Mouse (Mus musculus): ENCODE results near the gene Ubn2. TPM values are rescaled to one million over a fixed set of nuclear protein-coding genes. Genes with fewer than 3 reads are reported as not detected.

Ubn2 gene
- polyA plus RNA-seq, 1 experiment from 2014 or later = 29.8 TPM

GRCm38 (mm10) chr6:38495641-38496040 lies 61.9 kb downstream of the Ubn2 start:
- no peak overlapping the region for H3K27ac ChIP-seq
- no peak overlapping the region for H3K9ac ChIP-seq
- H3K4me3 ChIP-seq = no peak overlapping the region
- ATAC-seq (ENCODE audit: low FRiP score) = no peak
- peaks cover 52% of the 10 kb centered on the region for H3K36me3 ChIP-seq
- no peaks in the 10 kb centered on the region for H3K9me3 ChIP-seq (replicated peaks)
- no peaks in the 10 kb centered on the region for H3K4me1 ChIP-seq
- H3K27me3 ChIP-seq = no peaks in the 10 kb centered on the region
- no peak overlapping the region for H3K4me2 ChIP-seq (replicated peaks)
- 62% methylated on average over 4 of the region's 4 CpGs for WGBS

GRCm38 (mm10) chr6:38512096-38512495 lies 78.3 kb downstream of the Ubn2 start:
- no peaks in the 10 kb centered on the region for H3K4me1 ChIP-seq
- H3K4me3 ChIP-seq = no peak overlapping the region
- 0 out of 2 replicates have a peak, but pooled peaks cover 1% of the 10 kb centered on the region for H3K36me3 ChIP-seq
- no peaks in the 10 kb centered on the region for H3K9me3 ChIP-seq (replicated peaks)
- no peak for ATAC-seq (ENCODE audit: low FRiP score)
- no peak overlapping the region for H3K27ac ChIP-seq
- no peak overlapping the region for H3K4me2 ChIP-seq (replicated peaks)
- no peak overlapping the region for H3K9ac ChIP-seq
- no peaks in the 10 kb centered on the region for H3K27me3 ChIP-seq
- WGBS = 94% methylated on average over 1 of the region's 1 CpGs

GRCm38 (mm10) chr6:38512830-38513229 lies 79.1 kb downstream of the Ubn2 start:
- Histone ChIP-seq H3K9ac (no peak overlapping the region), H3K4me3 (no peak overlapping the region), H3K4me1 (no peaks in the 10 kb centered on the region), H3K27me3 (no peaks in the 10 kb centered on the region), H3K27ac (no peak overlapping the region), H3K36me3 (no peaks in the 10 kb centered on the region), H3K9me3 (replicated peaks) (no peaks in the 10 kb centered on the region), H3K4me2 (replicated peaks) (no peak overlapping the region)
- ATAC-seq (ENCODE audit: low FRiP score) = no peak

GRCm38 (mm10) chr6:38515201-38515600 lies 81.5 kb downstream of the Ubn2 start:
- 89% methylated on average over 4 of the region's 4 CpGs for WGBS
- Histone ChIP-seq H3K4me1 (no peaks in the 10 kb centered on the region), H3K4me3 (no peak overlapping the region), H3K27me3 (no peaks in the 10 kb centered on the region), H3K9ac (no peak overlapping the region), H3K27ac (no peak overlapping the region), H3K9me3 (replicated peaks) (no peaks in the 10 kb centered on the region), H3K36me3 (peaks cover 4% of the 10 kb centered on the region; the same call in 1 of the 2 replicates), H3K4me2 (replicated peaks) (no peak overlapping the region)
- ATAC-seq (ENCODE audit: low FRiP score) = no peak

- H3K9me3 ChIP-seq (replicated peaks) = no peaks in the 10 kb centered on the region
- H3K4me2 ChIP-seq (replicated peaks) = no peak overlapping the region
- H3K27me3 ChIP-seq = no peaks in the 10 kb centered on the region
- H3K4me3 ChIP-seq = no peak overlapping the region
- 40% methylated on average over 8 of the region's 8 CpGs for WGBS
- no peaks in the 10 kb centered on the region for H3K4me1 ChIP-seq
- no peak overlapping the region for H3K27ac ChIP-seq
- no peak overlapping the region for H3K9ac ChIP-seq
- H3K36me3 ChIP-seq = peaks cover 7% of the 10 kb centered on the region; the same call in 1 of the 2 replicates
- no peak for ATAC-seq (ENCODE audit: low FRiP score)
These were observed 90.1 kb downstream of the Ubn2 start for GRCm38 (mm10) chr6:38523851-38524250.

- H3K4me3 ChIP-seq = no peak overlapping the region
- H3K4me2 ChIP-seq (replicated peaks) = no peak overlapping the region
- no peak for ATAC-seq (ENCODE audit: low FRiP score)
- H3K9me3 ChIP-seq (replicated peaks) = no peaks in the 10 kb centered on the region
- H3K4me1 ChIP-seq = peaks cover 13% of the 10 kb centered on the region
- H3K36me3 ChIP-seq = no peaks in the 10 kb centered on the region
- no peaks in the 10 kb centered on the region for H3K27me3 ChIP-seq
- 62% methylated on average over 5 of the region's 5 CpGs for WGBS
- H3K9ac ChIP-seq = no peak overlapping the region
- H3K27ac ChIP-seq = no peak overlapping the region
These were observed 97.6 kb downstream of the Ubn2 start for GRCm38 (mm10) chr6:38531211-38531820.

- 11% methylated on average over 25 of the region's 25 CpGs for WGBS
- Histone ChIP-seq H3K36me3 (no peaks in the 10 kb centered on the region), H3K27ac (peak overlapping the region; percentile 85), H3K4me1 (peaks cover 13% of the 10 kb centered on the region), H3K27me3 (no peaks in the 10 kb centered on the region), H3K4me3 (peak overlapping the region; percentile 72), H3K9me3 (replicated peaks) (no peaks in the 10 kb centered on the region), H3K4me2 (replicated peaks) (peak overlapping the region; percentile 75), H3K9ac (peak overlapping the region; percentile 74)
- peak; percentile 62 for ATAC-seq (ENCODE audit: low FRiP score)
These were observed 99.0 kb downstream of the Ubn2 start for GRCm38 (mm10) chr6:38532500-38533420.

GRCm38 (mm10) chr6:38533428-38534405 lies 100.0 kb downstream of the Ubn2 start, which contains the start of gene Fmc1:
Gene Fmc1, plus strand, starts transcription at chr6:38533502.
- Histone ChIP-seq H3K4me3 (peak within 1 kb of the TSS; percentile 72), H3K36me3 (no peaks in the 10 kb centered on the region), H3K4me2 (replicated peaks) (peak within 1 kb of the TSS; percentile 75), H3K27me3 (no peaks in the 10 kb centered on the region), H3K27ac (peak within 1 kb of the TSS; percentile 85), H3K4me1 (peaks cover 13% of the 10 kb centered on the region), H3K9ac (peak within 1 kb of the TSS; percentile 78), H3K9me3 (replicated peaks) (no peaks in the 10 kb centered on the region)
- ATAC-seq (ENCODE audit: low FRiP score) = peak; percentile 92
- WGBS = 5% methylated on average over 41 of the region's 41 CpGs

- Histone ChIP-seq H3K9me3 (replicated peaks) (no peaks in the 10 kb centered on the region), H3K4me3 (peak overlapping the region; percentile 72), H3K4me2 (replicated peaks) (peak overlapping the region; percentile 56), H3K9ac (peak overlapping the region; percentile 78), H3K4me1 (peaks cover 13% of the 10 kb centered on the region), H3K27me3 (no peaks in the 10 kb centered on the region), H3K36me3 (peaks cover 4% of the 10 kb centered on the region; the same call in 1 of the 2 replicates), H3K27ac (peak overlapping the region; percentile 85)
- peak; percentile 74 for ATAC-seq (ENCODE audit: low FRiP score)
- WGBS = under 1% methylated on average over 53 of the region's 53 CpGs
These were observed 101.1 kb downstream of the Ubn2 start for GRCm38 (mm10) chr6:38534640-38535365.

- Histone ChIP-seq H3K4me1 (peaks cover 13% of the 10 kb centered on the region), H3K4me2 (replicated peaks) (peak overlapping the region; percentile 56), H3K27ac (peak overlapping the region; percentile 85), H3K27me3 (no peaks in the 10 kb centered on the region), H3K4me3 (peak overlapping the region; percentile 72), H3K9ac (peak overlapping the region; percentile 78), H3K9me3 (replicated peaks) (no peaks in the 10 kb centered on the region), H3K36me3 (peaks cover 8% of the 10 kb centered on the region; the same call in 1 of the 2 replicates)
- 3% methylated on average over 9 of the region's 9 CpGs for WGBS
- ATAC-seq (ENCODE audit: low FRiP score) = no peak
These were observed 101.6 kb downstream of the Ubn2 start for GRCm38 (mm10) chr6:38535366-38535690.

- Histone ChIP-seq H3K27me3 (no peaks in the 10 kb centered on the region), H3K4me1 (peaks cover 13% of the 10 kb centered on the region), H3K9ac (peak overlapping the region; percentile 78), H3K36me3 (peaks cover 8% of the 10 kb centered on the region; the same call in 1 of the 2 replicates), H3K27ac (peak overlapping the region; percentile 85), H3K9me3 (replicated peaks) (no peaks in the 10 kb centered on the region), H3K4me3 (peak overlapping the region; percentile 72), H3K4me2 (replicated peaks) (peak overlapping the region; percentile 56)
- WGBS = 88% methylated on average over 1 of the region's 1 CpGs
- no peak for ATAC-seq (ENCODE audit: low FRiP score)
These were observed 102.0 kb downstream of the Ubn2 start for GRCm38 (mm10) chr6:38535788-38536187.
